Mouse (Mus musculus) heart, embryonic 10.5 days (tissue): ENCODE data around the gene Atg7. TPM values are rescaled to one million over a fixed set of nuclear protein-coding genes. Genes with fewer than 3 reads are reported as not detected.

Experiments
- DNase-seq: peaks from one replicate; pipeline ENCODE4 v3.0.0-alpha.2; 2017; ENCODE audit warnings: low spot score
- H3K27ac ChIP-seq: fragments of 300-500 bp; sonication (generic); 2 replicates; pipeline ENCODE4 v1.5.1; 2016; ENCODE audit warnings: mild to moderate bottlenecking
- H3K27me3 ChIP-seq: fragments of 300-500 bp; sonication (generic); 2 replicates; pipeline ENCODE4 v1.6.1; 2016; ENCODE audit warnings: mild to moderate bottlenecking; ENCODE audit not compliant: poor library complexity, insufficient read depth, severe bottlenecking
- H3K36me3 ChIP-seq: fragments of 300-500 bp; sonication (generic); 2 replicates; pipeline ENCODE4 v1.6.1; 2016; ENCODE audit warnings: mild to moderate bottlenecking, moderate library complexity
- H3K4me1 ChIP-seq: fragments of 300-500 bp; sonication (generic); 2 replicates; pipeline ENCODE4 v1.6.1; 2016; ENCODE audit warnings: mild to moderate bottlenecking
- H3K4me3 ChIP-seq: fragments of 300-500 bp; sonication (generic); 2 replicates; pipeline ENCODE4 v1.5.1; 2016; ENCODE audit warnings: mild to moderate bottlenecking, moderate library complexity
- H3K9me3 ChIP-seq: fragments of 300-500 bp; sonication (generic); 2 replicates; pipeline ENCODE4 v1.6.1; 2016; ENCODE audit warnings: mild to moderate bottlenecking, moderate library complexity
- WGBS: fragments of 180-500 bp; shearing (Covaris S2); methylation state at CpG from one replicate; pipeline ENCODE4 v1.1.7; 2016; 5-methylcytosine and 5-hydroxymethylcytosine counted together
- polyA plus RNA-seq: library from polyadenylated mRNA; unstranded; fragments of >200 nt; fragmentation: Nextera tagmentation; extraction: Ambion mirVana; gene quantifications from 2 replicates; pipeline ENCODE4 v1.2.1, GENCODE M21; 2016

Atg7 gene
- polyA plus RNA-seq, 1 experiment from 2014 or later = 18.7 TPM

DNA sequence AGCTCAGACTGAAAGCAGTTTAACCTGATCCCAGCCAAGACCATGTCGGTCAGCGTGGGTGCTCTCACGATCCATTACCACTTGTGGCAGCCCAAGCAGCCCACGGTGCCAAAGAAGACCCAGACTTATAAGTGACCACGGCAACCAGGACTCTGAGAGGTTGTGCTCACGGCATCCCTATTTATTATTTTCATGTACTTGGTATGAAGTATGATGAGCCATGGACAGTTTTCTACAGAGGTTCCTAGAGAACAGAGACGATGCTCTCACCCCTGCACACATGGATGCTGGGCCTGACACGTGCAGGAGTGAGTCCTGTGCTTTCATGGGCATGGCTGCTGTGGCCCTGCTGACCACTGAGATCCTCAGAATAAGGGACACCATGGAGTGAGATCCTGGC is 100.2 kb downstream of the Atg7 start:
- H3K4me3 ChIP-seq = no peak overlapping the region
- no peaks in the 10 kb centered on the region for H3K9me3 ChIP-seq
- DNase-seq = no peak
- no peak overlapping the region for H3K27ac ChIP-seq
- no peaks in the 10 kb centered on the region for H3K36me3 ChIP-seq
- peaks cover 12% of the 10 kb centered on the region for H3K4me1 ChIP-seq
- peaks cover 18% of the 10 kb centered on the region; the same call in 1 of the 2 replicates for H3K27me3 ChIP-seq
- WGBS = 91% methylated on average over 8 of the region's 8 CpGs

DNA sequence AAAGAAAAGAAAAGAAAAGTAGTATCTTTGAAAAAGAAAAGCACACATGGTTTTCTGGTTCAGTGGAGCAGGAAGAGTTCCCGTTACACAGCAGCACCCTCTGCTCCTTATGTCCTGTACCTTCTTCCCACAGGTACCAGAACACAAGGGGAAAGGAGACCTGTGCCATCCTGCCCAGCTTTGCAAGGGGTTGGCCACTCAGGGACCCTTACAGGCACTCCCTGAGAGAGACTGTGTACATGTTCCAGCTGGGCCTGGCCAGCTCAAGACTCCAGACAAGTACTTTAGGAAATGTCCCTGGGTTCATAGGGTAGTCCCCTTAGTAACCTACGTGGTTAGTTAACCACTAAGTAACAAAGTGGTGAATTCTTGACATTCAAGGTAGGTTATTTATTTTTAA is 100.9 kb downstream of the Atg7 start:
- Histone ChIP-seq H3K27me3 (peaks cover 12% of the 10 kb centered on the region; the same call in 1 of the 2 replicates), H3K4me1 (peaks cover 6% of the 10 kb centered on the region; the same call in 1 of the 2 replicates), H3K27ac (no peak overlapping the region), H3K9me3 (no peaks in the 10 kb centered on the region), H3K36me3 (no peaks in the 10 kb centered on the region), H3K4me3 (no peak overlapping the region)
- WGBS = 75% methylated on average over 2 of the region's 2 CpGs
- DNase-seq = no peak

DNA sequence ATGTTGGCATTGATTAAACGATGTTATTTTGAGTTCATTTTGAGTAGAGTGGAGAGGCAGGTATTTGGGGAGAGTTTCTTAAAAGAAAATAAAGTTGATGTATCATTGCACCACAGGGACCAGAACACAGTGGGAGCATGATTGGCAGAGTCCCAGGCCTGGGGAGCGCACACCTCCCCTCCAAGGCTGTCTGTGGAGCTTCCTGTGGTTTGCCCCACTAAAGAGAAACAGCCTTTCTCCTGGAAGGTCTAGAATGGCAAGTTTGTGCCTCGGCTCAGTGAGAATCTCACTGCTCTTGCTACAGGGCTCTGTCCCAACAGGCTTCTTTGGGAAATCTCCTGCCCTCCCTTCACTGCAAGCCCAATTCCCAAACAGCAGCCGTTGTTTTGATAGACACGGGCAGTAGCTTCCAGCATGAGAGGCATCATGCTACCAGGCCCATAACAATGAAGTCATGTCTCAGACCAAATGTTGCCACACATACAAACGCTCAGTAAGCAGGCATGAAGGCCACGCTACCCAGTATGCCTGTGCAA is 103.6 kb downstream of the Atg7 start:
- Histone ChIP-seq H3K9me3 (no peaks in the 10 kb centered on the region), H3K27ac (no peak overlapping the region), H3K27me3 (no peaks in the 10 kb centered on the region), H3K36me3 (no peaks in the 10 kb centered on the region), H3K4me1 (peaks cover 15% of the 10 kb centered on the region), H3K4me3 (no peak overlapping the region)
- DNase-seq = no peak
- 77% methylated on average over 7 of the region's 7 CpGs for WGBS

DNA sequence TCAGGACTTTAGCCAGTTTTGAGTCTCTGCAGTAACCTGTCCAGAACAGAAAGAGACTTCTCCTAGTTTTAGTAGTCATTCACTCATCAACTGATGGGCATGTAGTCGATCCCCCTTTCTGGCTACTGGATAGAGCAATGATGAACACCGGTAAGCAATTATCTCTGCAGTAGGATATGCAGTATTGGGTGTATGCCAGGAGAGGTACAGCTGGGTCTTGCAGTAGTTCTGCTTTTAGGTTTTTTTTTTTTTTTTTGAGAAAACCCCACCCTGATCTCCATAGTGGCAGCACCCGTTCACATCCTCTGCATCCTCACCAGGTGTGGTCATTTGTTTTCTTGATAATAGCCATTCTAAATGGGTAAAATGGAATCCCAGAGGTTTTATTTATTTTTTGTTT is 105.5 kb downstream of the Atg7 start:
- no peak for DNase-seq
- Histone ChIP-seq H3K9me3 (no peaks in the 10 kb centered on the region), H3K27ac (no peak overlapping the region), H3K4me3 (no peak overlapping the region), H3K27me3 (no peaks in the 10 kb centered on the region), H3K36me3 (no peaks in the 10 kb centered on the region), H3K4me1 (peaks cover 15% of the 10 kb centered on the region)
- 91% methylated on average over 3 of the region's 3 CpGs for WGBS

DNA sequence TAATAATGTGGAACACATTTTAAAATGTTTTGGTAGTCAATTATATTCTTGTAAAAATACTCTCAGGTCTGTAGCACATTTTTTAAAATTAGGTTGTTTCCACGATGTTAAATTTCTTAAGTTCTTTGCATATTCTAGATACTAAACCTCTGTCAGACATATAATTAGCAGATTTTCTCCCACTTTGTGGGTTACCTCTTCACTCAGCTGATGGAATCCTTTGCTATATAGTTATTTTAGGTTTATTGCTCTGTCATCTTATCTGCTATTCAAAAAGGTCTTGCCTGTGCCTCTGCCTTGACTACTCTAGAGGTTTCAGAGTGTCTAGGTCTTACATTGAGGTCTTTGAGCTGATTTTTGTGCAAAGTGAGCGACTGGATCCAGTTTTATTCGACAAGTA is 106.0 kb downstream of the Atg7 start:
- Histone ChIP-seq H3K4me3 (no peak overlapping the region), H3K27ac (no peak overlapping the region), H3K36me3 (no peaks in the 10 kb centered on the region), H3K4me1 (peaks cover 15% of the 10 kb centered on the region), H3K27me3 (no peaks in the 10 kb centered on the region), H3K9me3 (no peaks in the 10 kb centered on the region)
- no peak for DNase-seq
- WGBS = 87% methylated on average over 3 of the region's 3 CpGs

DNA sequence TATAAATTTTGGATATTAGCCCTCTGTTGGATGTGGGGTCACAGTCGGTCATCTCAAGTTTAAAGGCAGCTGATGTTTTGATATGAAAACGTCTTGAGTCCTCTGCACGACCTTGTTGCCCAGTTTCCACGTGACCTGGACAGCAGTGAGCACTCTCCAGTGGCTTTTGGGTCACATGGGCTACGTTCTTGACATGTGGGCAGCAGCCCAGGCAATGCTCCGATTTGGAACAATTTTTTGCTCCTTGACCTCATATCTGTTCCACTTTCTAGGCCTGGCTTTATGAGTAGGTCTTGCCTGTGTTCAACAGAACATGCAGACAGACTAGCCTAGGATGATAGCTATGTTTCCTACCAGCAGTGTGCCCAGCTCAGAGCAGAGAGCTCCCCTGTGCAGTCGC is 115.9 kb downstream of the Atg7 start:
- no peak for DNase-seq
- Histone ChIP-seq H3K9me3 (no peaks in the 10 kb centered on the region), H3K27me3 (no peaks in the 10 kb centered on the region), H3K4me3 (no peak overlapping the region), H3K36me3 (no peaks in the 10 kb centered on the region), H3K27ac (no peak overlapping the region), H3K4me1 (no peaks in the 10 kb centered on the region)
- 72% methylated on average over 7 of the region's 7 CpGs for WGBS

DNA sequence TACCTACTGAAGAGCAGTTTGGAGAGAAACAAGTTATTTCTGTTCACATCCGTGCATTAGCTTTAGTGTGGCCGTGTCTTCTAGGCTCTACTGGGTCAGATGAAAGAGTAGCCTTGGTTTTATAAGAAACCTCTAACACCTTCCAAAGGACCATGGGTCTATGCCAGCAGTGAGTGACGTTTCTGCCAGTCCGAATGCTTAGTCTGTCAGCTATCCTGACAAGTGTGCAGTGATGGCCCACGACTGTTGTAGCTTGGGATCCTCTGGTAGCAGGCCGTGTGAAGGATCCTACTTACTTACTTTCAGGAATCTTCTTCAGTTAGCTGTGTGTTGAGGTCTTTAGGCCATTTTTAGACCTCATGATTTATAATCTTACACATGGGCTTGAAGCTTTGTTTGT is 123.4 kb downstream of the Atg7 start:
- 82% methylated on average over 6 of the region's 6 CpGs for WGBS
- H3K27ac ChIP-seq = no peak overlapping the region
- no peaks in the 10 kb centered on the region for H3K27me3 ChIP-seq
- peaks cover 8% of the 10 kb centered on the region for H3K4me1 ChIP-seq
- H3K36me3 ChIP-seq = no peaks in the 10 kb centered on the region
- no peaks in the 10 kb centered on the region for H3K9me3 ChIP-seq
- DNase-seq = no peak
- H3K4me3 ChIP-seq = no peak overlapping the region

DNA sequence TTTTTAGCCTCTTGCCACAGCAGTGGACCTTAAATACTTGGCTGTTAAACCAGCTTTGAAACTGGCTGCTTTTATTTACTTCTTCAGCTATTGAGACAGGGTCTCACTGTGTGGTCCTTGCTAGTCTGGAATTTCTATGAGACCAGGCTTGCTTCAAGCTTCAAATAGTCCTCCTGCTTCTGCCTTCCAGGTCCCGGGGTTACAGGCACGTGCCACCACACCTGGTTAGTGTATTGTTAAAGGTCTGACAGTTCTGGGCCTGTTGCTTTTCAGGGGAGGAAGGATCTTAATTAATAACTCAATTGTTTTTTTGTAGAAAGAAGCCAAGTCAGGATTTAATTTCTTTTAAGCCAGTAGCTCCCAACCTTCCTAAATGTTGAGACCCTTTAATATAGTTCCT is 124.8 kb downstream of the Atg7 start:
- Histone ChIP-seq H3K27me3 (no peaks in the 10 kb centered on the region), H3K9me3 (no peaks in the 10 kb centered on the region), H3K4me3 (no peak overlapping the region), H3K27ac (no peak overlapping the region), H3K36me3 (no peaks in the 10 kb centered on the region), H3K4me1 (peaks cover 8% of the 10 kb centered on the region)
- no peak for DNase-seq
- 58% methylated on average over 2 of the region's 2 CpGs for WGBS

DNA sequence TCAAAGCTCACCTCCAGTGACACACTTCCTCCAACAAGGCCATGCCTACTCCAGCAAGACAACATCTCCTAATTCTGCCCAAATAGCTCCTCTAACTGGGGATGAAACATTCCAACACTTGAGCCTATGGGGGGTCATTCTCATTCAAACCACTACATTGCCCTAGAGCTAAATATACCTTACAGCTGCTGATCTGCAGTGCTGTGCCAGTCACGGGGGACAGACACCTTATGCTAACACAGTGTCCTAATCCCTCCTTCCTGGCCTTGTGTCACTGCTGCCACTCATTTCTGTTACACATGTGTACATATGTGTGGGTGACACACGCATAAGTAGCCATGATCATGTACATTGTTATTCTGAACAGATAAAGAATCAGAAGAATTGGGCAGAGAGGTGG is 127.4 kb downstream of the Atg7 start:
- 67% methylated on average over 2 of the region's 2 CpGs for WGBS
- Histone ChIP-seq H3K9me3 (no peaks in the 10 kb centered on the region), H3K4me1 (peaks cover 8% of the 10 kb centered on the region), H3K4me3 (no peak overlapping the region), H3K27ac (no peak overlapping the region), H3K27me3 (no peaks in the 10 kb centered on the region), H3K36me3 (no peaks in the 10 kb centered on the region)
- DNase-seq = no peak

DNA sequence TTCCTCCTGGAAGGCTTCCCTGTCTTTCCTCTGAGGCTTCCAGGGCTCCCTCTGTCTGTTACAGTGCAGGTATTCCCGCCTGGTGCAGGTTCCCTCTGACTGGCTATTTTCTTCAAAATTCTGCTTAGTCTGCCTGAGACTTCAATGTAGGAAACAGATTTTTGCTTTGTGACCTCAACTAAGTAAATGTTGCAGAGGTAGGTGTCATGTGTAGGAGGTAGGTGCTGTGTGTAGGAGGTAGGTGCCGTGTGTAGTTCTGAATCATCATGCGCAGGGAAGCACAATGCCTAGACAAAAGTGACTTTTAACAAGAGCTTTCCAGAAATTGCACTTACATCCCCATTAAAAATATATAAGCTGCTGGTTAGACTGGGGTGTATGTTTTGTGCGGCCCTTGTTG is 128.6 kb downstream of the Atg7 start:
- WGBS = 88% methylated on average over 4 of the region's 4 CpGs

DNA sequence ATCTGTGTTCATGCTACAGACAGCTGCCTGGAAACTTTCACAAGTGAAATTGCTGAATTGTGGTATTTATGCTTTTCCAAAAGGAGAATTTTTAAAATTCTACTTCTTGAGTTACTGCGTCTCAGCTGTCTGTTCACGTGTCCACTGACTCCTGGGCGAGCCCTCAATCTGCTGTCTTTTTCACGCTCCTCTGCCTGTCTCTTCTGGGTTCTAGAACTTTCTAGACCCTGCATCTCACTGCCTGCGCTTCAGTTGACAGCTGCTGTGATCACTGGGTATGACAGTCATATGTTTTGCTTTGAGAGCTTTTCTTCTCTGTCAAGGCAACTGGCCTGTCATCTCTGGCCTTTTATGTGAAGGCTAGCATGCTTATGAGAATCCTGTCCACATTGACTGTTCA is 132.3 kb downstream of the Atg7 start:
- H3K27ac ChIP-seq = no peak overlapping the region
- H3K27me3 ChIP-seq = no peaks in the 10 kb centered on the region
- no peaks in the 10 kb centered on the region for H3K9me3 ChIP-seq
- peaks cover 17% of the 10 kb centered on the region for H3K4me1 ChIP-seq
- DNase-seq = no peak
- no peak overlapping the region for H3K4me3 ChIP-seq
- no peaks in the 10 kb centered on the region for H3K36me3 ChIP-seq
- WGBS = 87% methylated on average over 5 of the region's 5 CpGs

More for the DNA sequence above, 128.6 kb downstream of the Atg7 start:
- Histone ChIP-seq H3K4me1 (peaks cover 8% of the 10 kb centered on the region), H3K4me3 (no peak overlapping the region), H3K36me3 (no peaks in the 10 kb centered on the region), H3K9me3 (no peaks in the 10 kb centered on the region), H3K27me3 (no peaks in the 10 kb centered on the region), H3K27ac (no peak overlapping the region)
- DNase-seq = no peak

DNA sequence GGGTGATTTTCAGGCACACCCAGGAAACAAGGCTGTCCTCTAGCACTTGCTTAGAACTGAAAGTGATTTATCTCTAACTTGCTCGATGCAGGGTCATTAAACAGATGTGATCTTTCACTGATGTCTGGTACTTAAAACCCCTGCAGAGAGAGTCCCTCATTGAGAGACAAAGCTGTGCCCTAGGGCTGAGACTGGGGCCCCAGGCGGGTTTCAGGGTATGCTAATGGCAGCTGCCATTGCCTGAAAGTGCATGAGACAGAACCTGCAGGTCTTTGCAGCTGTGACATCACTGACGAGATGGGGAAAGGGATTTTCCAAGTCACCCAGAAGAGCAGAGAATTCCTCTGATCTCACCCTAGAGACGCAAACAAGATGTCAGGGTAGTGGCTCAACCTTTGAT is 135.0 kb downstream of the Atg7 start:
- DNase-seq = no peak
- peaks cover 32% of the 10 kb centered on the region for H3K4me1 ChIP-seq
- H3K27ac ChIP-seq = no peak overlapping the region
- 35% methylated on average over 4 of the region's 4 CpGs for WGBS
- H3K27me3 ChIP-seq = no peaks in the 10 kb centered on the region
- H3K4me3 ChIP-seq = no peak overlapping the region
- no peaks in the 10 kb centered on the region for H3K9me3 ChIP-seq
- no peaks in the 10 kb centered on the region for H3K36me3 ChIP-seq

DNA sequence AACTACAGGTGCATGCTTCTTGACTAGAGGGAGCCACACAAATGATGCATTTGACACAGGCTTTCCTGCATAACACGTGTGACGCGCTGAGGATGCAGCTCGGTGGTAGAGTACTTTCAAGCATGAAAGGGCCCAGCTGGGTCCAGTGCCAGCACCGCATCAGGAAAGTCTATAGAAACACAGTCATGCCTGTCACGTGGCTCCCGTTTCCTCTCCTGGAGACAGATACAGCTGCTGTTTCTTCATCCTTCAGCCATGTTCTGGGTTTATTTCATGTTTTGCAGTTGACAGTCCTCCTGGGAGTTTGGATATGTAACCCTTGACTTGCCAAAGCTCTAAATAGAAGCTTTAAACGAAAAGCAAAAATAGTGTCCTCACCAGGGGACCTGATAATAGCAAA is 135.8 kb downstream of the Atg7 start:
- Histone ChIP-seq H3K4me1 (peaks cover 34% of the 10 kb centered on the region), H3K4me3 (no peak overlapping the region), H3K27me3 (no peaks in the 10 kb centered on the region), H3K27ac (no peak overlapping the region), H3K9me3 (no peaks in the 10 kb centered on the region), H3K36me3 (no peaks in the 10 kb centered on the region)
- 78% methylated on average over 8 of the region's 8 CpGs for WGBS
- no peak for DNase-seq

DNA sequence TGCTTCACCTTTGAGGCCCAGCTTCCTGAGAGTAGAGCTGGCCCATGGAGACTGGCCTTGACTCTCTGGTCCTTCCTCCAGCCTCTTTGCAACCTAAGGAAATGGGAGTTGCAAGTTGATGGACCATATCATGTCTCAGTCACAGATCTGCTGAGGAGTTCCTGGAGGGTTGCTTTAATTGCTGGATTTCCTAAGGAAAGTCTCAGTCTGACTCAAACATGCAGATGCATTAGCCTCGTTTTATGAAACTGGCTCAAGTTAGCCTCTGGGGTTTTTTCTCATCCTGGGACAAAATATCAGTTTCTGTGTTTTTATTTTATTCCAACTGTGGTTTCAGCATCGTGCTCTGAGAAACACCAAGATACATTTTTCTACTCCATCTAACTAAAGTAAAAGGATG is 137.7 kb downstream of the Atg7 start:
- Histone ChIP-seq H3K9me3 (no peaks in the 10 kb centered on the region), H3K36me3 (no peaks in the 10 kb centered on the region), H3K27ac (no peak overlapping the region), H3K4me1 (peaks cover 34% of the 10 kb centered on the region), H3K4me3 (no peak overlapping the region), H3K27me3 (no peaks in the 10 kb centered on the region)
- DNase-seq = no peak
- WGBS = 86% methylated on average over 2 of the region's 2 CpGs
